Mouse (Mus musculus) heart, embryonic 14.5 days (tissue): ENCODE measurements around the gene Drd1. TPM values are rescaled to one million over a fixed set of nuclear protein-coding genes. Genes with fewer than 3 reads are reported as not detected.

ENCODE experiments used
- ATAC-seq: fragments of 200-750 bp; cut with Nextera tagmentation; 2 replicates; pipeline ENCODE4 v1.8.0; 2017; ENCODE audit warnings: low read depth, moderate TSS enrichment; ENCODE audit not compliant: insufficient number of reproducible peaks, insufficient read depth, low FRiP score
- H3K27ac ChIP-seq, 2 experiments: fragments of 200-500 bp in 1 of 2; fragments of 300-500 bp in 1 of 2; sonication (generic) in 1 of 2; replicated peaks in 1 of 2; 2 replicates each; pipeline ENCODE4 v1.5.1; 2012 to 2014; ENCODE audit warnings: low read depth in 2 of 2, low read length in 2 of 2, control low read depth in 1 of 2, mild to moderate bottlenecking in 1 of 2, mixed read lengths in 1 of 2; ENCODE audit not compliant: control insufficient read depth in 1 of 2, insufficient read depth in 1 of 2
- H3K27me3 ChIP-seq: fragments of 300-500 bp; sonication (generic); 2 replicates; pipeline ENCODE4 v1.6.1; 2014; ENCODE audit warnings: mild to moderate bottlenecking, low read length, control low read depth; ENCODE audit not compliant: control insufficient read depth, insufficient read depth
- H3K36me3 ChIP-seq: fragments of 300-500 bp; sonication (generic); 2 replicates; pipeline ENCODE4 v1.6.1; 2014; ENCODE audit warnings: mild to moderate bottlenecking, control low read depth, low read length, mixed read lengths; ENCODE audit not compliant: control insufficient read depth, insufficient read depth
- H3K4me1 ChIP-seq, 2 experiments: fragments of 200-500 bp in 1 of 2; fragments of 300-500 bp in 1 of 2; sonication (generic) in 1 of 2; 2 replicates each; pipeline ENCODE4 v1.6.1; 2012 to 2014; ENCODE audit warnings: low read length in 2 of 2, control low read depth in 1 of 2, mixed read lengths in 1 of 2; ENCODE audit not compliant: control insufficient read depth in 2 of 2, insufficient read depth in 2 of 2
- H3K4me2 ChIP-seq: fragments of 300-500 bp; sonication (generic); 2 replicates; pipeline ENCODE4 v1.6.1; 2014; ENCODE audit warnings: mild to moderate bottlenecking, low read length
- H3K4me3 ChIP-seq, 2 experiments: fragments of 200-500 bp in 1 of 2; fragments of 300-500 bp in 1 of 2; sonication (generic) in 1 of 2; 2 replicates each; pipeline ENCODE4 v1.5.1; 2012 to 2014; ENCODE audit warnings: low read length in 2 of 2, mild to moderate bottlenecking in 2 of 2, control low read depth in 1 of 2, low read depth in 1 of 2, moderate library complexity in 1 of 2; ENCODE audit not compliant: control insufficient read depth in 1 of 2, insufficient read depth in 1 of 2
- H3K9ac ChIP-seq: fragments of 300-500 bp; sonication (generic); 2 replicates; pipeline ENCODE4 v1.6.1; 2014; ENCODE audit warnings: mild to moderate bottlenecking, low read length
- H3K9me3 ChIP-seq: fragments of 300-500 bp; sonication (generic); 2 replicates; pipeline ENCODE4 v1.6.1; 2016; ENCODE audit warnings: low read length, control low read depth; ENCODE audit not compliant: control insufficient read depth
- WGBS: fragments of 180-500 bp; shearing (Covaris S2); extraction: QIAGEN DNeasy Blood & Tissue Kit; methylation state at CpG from one replicate; pipeline ENCODE4 v1.1.7; 2014; 5-methylcytosine and 5-hydroxymethylcytosine counted together
- polyA plus RNA-seq: library from polyadenylated mRNA; unstranded; fragments of >200 nt; fragmentation: Nextera tagmentation; extraction: Ambion mirVana; gene quantifications from 2 replicates; pipeline ENCODE4 v1.2.1, GENCODE M21; 2014

The Drd1 gene
- polyA plus RNA-seq, 1 experiment from 2014 or later, result not detected

GRCm38 (mm10) chr13:54073066-54073465 is 17.6 kb upstream of the Drd1 start:
- Histone ChIP-seq H3K27me3 (no peaks in the 10 kb centered on the region), H3K9ac (peak overlapping the region; percentile 89), H3K9me3 (no peaks in the 10 kb centered on the region), H3K36me3 (no peaks in the 10 kb centered on the region), H3K27ac (peak overlapping the region in 1 of 2 experiments; percentile 77; a peak in 2 of 4 replicates), H3K4me3 (peak overlapping the region in 1 of 2 experiments; percentile 85; a peak in 3 of 4 replicates), H3K4me2 (peak overlapping the region; percentile 87), H3K4me1 (peaks cover 5 to 28% of the 10 kb centered on the region in 2 experiments)
- 17% methylated on average over 1 of the region's 1 CpGs for WGBS
- ATAC-seq, result no peak

- ATAC-seq, result no peak
- peaks cover 5 to 23% of the 10 kb centered on the region in 2 experiments for H3K4me1 ChIP-seq
- peak overlapping the region; percentile 87 for H3K4me2 ChIP-seq
- no peaks in the 10 kb centered on the region for H3K36me3 ChIP-seq
- H3K4me3 ChIP-seq, result peak overlapping the region; percentile 85 to 90
- no peaks in the 10 kb centered on the region for H3K27me3 ChIP-seq
- peak overlapping the region; percentile 89 for H3K9ac ChIP-seq
- H3K9me3 ChIP-seq, result no peaks in the 10 kb centered on the region
- H3K27ac ChIP-seq, result peak overlapping the region; percentile 41 to 77; a peak in 3 of 4 replicates
- WGBS, result 25% methylated on average over 10 of the region's 10 CpGs
Measured at GRCm38 (mm10) chr13:54072526-54073057, 17.1 kb upstream of the Drd1 start.

- peak; percentile 64 for ATAC-seq
- peak within 1 kb of the TSS; percentile 85 to 90 for H3K4me3 ChIP-seq
- H3K27ac ChIP-seq, result peak within 1 kb of the TSS; percentile 63 to 77
- no peaks in the 10 kb centered on the region for H3K27me3 ChIP-seq
- no peaks in the 10 kb centered on the region for H3K36me3 ChIP-seq
- peak within 1 kb of the TSS; percentile 87 for H3K4me2 ChIP-seq
- no peaks in the 10 kb centered on the region for H3K9me3 ChIP-seq
- WGBS, result under 1% methylated on average over 70 of the region's 74 CpGs
- H3K4me1 ChIP-seq, result peaks cover 3 to 21% of the 10 kb centered on the region in 2 experiments
- H3K9ac ChIP-seq, result peak within 1 kb of the TSS; percentile 89
Measured at GRCm38 (mm10) chr13:54071606-54072331, 16.3 kb upstream of the Drd1 start, which contains the start of gene Sfxn1. Gene Sfxn1, plus strand, starts transcription at chr13:54071869.

GRCm38 (mm10) chr13:54071011-54071410 is 15.5 kb upstream of the Drd1 start:
- ATAC-seq, result no peak
- no peak overlapping the region for H3K27ac ChIP-seq
- H3K27me3 ChIP-seq, result no peaks in the 10 kb centered on the region
- no peaks in the 10 kb centered on the region for H3K36me3 ChIP-seq
- peaks cover 3 to 17% of the 10 kb centered on the region in 2 experiments for H3K4me1 ChIP-seq
- no peak overlapping the region for H3K4me2 ChIP-seq
- no peak overlapping the region for H3K9ac ChIP-seq
- WGBS, result 95% methylated on average over 9 of the region's 9 CpGs
- H3K4me3 ChIP-seq, result no peak overlapping the region
- H3K9me3 ChIP-seq, result no peaks in the 10 kb centered on the region

GRCm38 (mm10) chr13:54067617-54068166 is 12.2 kb upstream of the Drd1 start:
- peaks cover 0 to 4% of the 10 kb centered on the region in 2 experiments; a peak in 1 of 4 replicates for H3K4me1 ChIP-seq
- H3K9ac ChIP-seq, result no peak overlapping the region
- no peaks in the 10 kb centered on the region for H3K27me3 ChIP-seq
- H3K27ac ChIP-seq, result no peak overlapping the region
- H3K4me2 ChIP-seq, result no peak overlapping the region
- H3K4me3 ChIP-seq, result no peak overlapping the region
- H3K9me3 ChIP-seq, result no peaks in the 10 kb centered on the region
- 46% methylated on average over 6 of the region's 6 CpGs for WGBS
- H3K36me3 ChIP-seq, result no peaks in the 10 kb centered on the region
- ATAC-seq, result no peak

GRCm38 (mm10) chr13:54066081-54066746 is 10.7 kb upstream of the Drd1 start:
- no peaks in the 10 kb centered on the region for H3K4me1 ChIP-seq
- WGBS, result 84% methylated on average over 3 of the region's 3 CpGs
- H3K27ac ChIP-seq, result no peak overlapping the region
- no peak for ATAC-seq
- no peaks in the 10 kb centered on the region for H3K9me3 ChIP-seq
- no peak overlapping the region for H3K9ac ChIP-seq
- H3K4me2 ChIP-seq, result no peak overlapping the region
- H3K4me3 ChIP-seq, result no peak overlapping the region
- H3K36me3 ChIP-seq, result no peaks in the 10 kb centered on the region
- H3K27me3 ChIP-seq, result no peaks in the 10 kb centered on the region

GRCm38 (mm10) chr13:54063292-54063691 is 7.8 kb upstream of the Drd1 start:
- H3K4me2 ChIP-seq, result no peak overlapping the region
- H3K4me3 ChIP-seq, result no peak overlapping the region
- no peaks in the 10 kb centered on the region; the same call in 1 of the 2 replicates for H3K27me3 ChIP-seq
- no peaks in the 10 kb centered on the region for H3K36me3 ChIP-seq
- no peak overlapping the region for H3K27ac ChIP-seq
- 3% methylated on average over 3 of the region's 3 CpGs for WGBS
- no peaks in the 10 kb centered on the region for H3K4me1 ChIP-seq
- H3K9ac ChIP-seq, result no peak overlapping the region
- 0 out of 2 replicates have a peak, but pooled peaks cover 3% of the 10 kb centered on the region for H3K9me3 ChIP-seq
- no peak for ATAC-seq
